Mouse (Mus musculus) layer of hippocampus, adult 11-12 months (tissue): Measurements from ENCODE around the gene Olfr398.

Experiments
- DNase-seq: peaks from one replicate; pipeline ENCODE4 v3.0.0; 2022; ENCODE audit warnings: low spot score

Gene Olfr398

DNA sequence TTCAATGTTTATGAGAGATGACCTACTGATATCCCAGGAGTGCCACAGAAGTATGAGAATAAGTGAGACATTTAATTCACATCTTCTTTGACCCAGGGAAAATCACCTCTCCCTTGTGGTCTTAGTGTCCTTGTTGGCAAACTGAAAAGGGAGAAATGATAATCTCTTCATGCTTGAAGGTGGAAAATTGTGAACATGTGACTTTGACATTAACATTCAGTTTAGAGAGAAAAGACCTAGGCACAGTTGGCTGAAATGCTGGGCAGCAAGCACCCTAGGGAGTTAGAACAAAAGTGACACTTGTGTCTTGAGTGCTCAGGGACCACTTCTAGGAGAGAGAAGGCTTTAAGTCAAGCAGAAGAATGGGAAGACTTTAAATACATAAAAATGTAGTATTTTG is at the start of gene Olfr398:
TSS of gene Olfr398 (minus strand) at position 101 of the 400 bp plus-strand sequence.
- no peak for DNase-seq

DNA sequence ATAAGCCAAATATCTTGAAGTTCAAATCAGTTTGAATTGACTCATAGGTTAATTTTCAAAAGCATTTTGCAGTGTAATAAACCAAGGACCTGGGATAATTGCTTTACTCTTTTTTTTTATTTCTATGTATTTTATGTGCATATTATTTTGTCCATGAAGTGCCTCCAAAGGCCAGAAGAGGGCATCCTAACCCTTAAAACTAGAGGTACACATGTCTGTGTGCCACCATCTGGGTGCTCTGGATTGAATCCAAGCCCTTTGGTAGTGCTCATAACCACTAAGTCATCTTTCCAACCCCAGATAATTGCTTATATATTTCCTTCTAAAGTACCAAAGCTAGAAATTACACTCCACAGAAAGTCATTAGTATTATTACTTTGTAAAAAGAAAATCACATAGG is 2.9 kb upstream of the Olfr398 start:
- peak; percentile 3 for DNase-seq

DNA sequence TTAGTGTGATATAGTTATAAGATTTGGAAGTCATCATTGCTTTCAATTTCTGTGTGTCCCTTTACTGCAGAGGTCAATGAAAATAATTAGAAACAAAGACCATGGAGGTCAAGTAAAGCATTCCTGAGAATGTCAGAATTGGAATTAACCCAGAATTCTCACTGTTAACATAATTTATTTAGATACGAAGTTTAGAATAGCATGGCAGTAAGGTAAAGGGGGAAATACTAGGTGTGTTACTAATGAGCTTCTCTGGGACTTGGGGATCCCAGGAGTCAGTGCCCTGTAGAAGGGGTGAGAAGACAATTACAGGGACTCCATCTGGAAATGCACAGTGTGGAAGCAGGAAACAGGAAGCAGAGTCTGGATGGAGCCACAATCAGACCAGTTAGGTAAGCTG is 29.7 kb downstream of the Olfr398 start, which contains the start of gene Olfr397:
TSS of gene Olfr397 (plus strand) at position 301 of the 400 bp plus-strand sequence.
- no peak for DNase-seq

DNA sequence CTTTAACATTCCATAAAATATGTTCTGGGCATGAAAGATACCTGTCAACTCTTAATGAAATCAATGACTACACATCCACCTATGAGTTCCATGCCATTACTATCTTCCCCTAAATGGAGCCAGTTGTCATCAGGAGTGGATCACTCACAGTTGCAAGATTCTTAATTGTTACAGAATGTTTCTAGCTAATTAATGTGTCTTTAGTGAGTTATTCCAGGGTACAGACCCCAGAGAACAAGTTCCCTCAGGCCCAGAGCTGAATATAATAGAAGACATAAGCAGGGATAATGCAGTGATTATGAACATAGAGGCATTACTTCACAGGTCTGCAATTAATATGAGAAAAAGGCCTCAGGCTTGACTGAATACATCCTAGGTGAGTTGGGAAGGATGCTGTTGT is 53.8 kb downstream of the Olfr398 start, which contains the start of gene Olfr23:
TSS of gene Olfr23 (plus strand) at position 301 of the 400 bp plus-strand sequence.
- no peak for DNase-seq
